Mouse (Mus musculus): ENCODE results near the gene Lgr6. TPM values are rescaled to one million over a fixed set of nuclear protein-coding genes. Genes with fewer than 3 reads are reported as not detected.

Gene Lgr6
- polyA plus RNA-seq, 1 experiment from 2014 or later, result 0.52 TPM

DNA sequence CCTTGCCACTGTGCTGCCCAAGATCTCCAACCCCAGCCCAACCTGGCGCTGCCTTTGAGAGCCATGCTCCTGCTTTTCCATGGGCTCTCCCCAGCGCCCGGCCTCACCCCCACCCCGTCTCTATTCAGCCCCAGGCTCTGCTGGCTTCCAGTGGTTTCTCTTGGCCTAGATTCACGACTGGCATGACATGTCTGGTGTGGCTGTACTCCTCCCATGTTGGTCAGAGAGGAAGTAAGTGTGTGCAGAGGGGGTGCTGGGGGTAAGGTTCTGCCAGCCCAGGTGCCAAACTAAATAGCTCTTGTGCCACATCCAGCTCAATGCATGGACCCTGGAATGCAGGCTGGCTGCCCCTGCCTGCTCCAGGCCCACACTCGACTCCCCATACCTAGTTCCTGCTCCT lies 44.9 kb downstream of the Lgr6 start:
- H3K27me3 ChIP-seq (ENCODE audit: control insufficient read depth, insufficient read depth, low read length), result no peaks in the 10 kb centered on the region
- H3K4me3 ChIP-seq (ENCODE audit: low read depth, low read length), result no peak overlapping the region
- WGBS, result 83% methylated on average over 6 of the region's 6 CpGs
- no peaks in the 10 kb centered on the region for H3K36me3 ChIP-seq (ENCODE audit: control insufficient read depth, insufficient read depth, low read length)
- no peak overlapping the region for H3K27ac ChIP-seq (ENCODE audit: low read depth, low read length)
- H3K9me3 ChIP-seq (ENCODE audit: control insufficient read depth, low read length), result no peaks in the 10 kb centered on the region
- no peak for DNase-seq (ENCODE audit: low spot score)
- no peak for ATAC-seq (ENCODE audit: insufficient read depth, low FRiP score, low TSS enrichment)
- no peak overlapping the region for H3K4me2 ChIP-seq (ENCODE audit: low read depth)
- no peak overlapping the region for H3K9ac ChIP-seq (ENCODE audit: low read length)
- no peaks in the 10 kb centered on the region; the same call in 1 of the 2 replicates for H3K4me1 ChIP-seq (ENCODE audit: control insufficient read depth, insufficient read depth, low read length)

- H3K9ac ChIP-seq (ENCODE audit: low read length), result no peak overlapping the region
- no peaks in the 10 kb centered on the region for H3K27me3 ChIP-seq (ENCODE audit: control insufficient read depth, insufficient read depth, low read length)
- no peaks in the 10 kb centered on the region; the same call in 1 of the 2 replicates for H3K4me1 ChIP-seq (ENCODE audit: control insufficient read depth, insufficient read depth, low read length)
- H3K4me3 ChIP-seq (ENCODE audit: low read depth, low read length), result no peak overlapping the region
- no peak for ATAC-seq (ENCODE audit: insufficient read depth, low FRiP score, low TSS enrichment)
- no peaks in the 10 kb centered on the region for H3K9me3 ChIP-seq (ENCODE audit: control insufficient read depth, low read length)
- no peak overlapping the region for H3K27ac ChIP-seq (ENCODE audit: low read depth, low read length)
- no peaks in the 10 kb centered on the region for H3K36me3 ChIP-seq (ENCODE audit: control insufficient read depth, insufficient read depth, low read length)
- H3K4me2 ChIP-seq (ENCODE audit: low read depth), result no peak overlapping the region
- 84% methylated on average over 8 of the region's 8 CpGs for WGBS
- DNase-seq (ENCODE audit: low spot score), result no peak
Observed at GRCm38 (mm10) chr1:135056901-135057300, 48.2 kb downstream of the Lgr6 start.

- Histone ChIP-seq H3K4me1 (ENCODE audit: control insufficient read depth, insufficient read depth, low read length) (no peaks in the 10 kb centered on the region; the same call in 1 of the 2 replicates), H3K27me3 (ENCODE audit: control insufficient read depth, insufficient read depth, low read length) (no peaks in the 10 kb centered on the region), H3K4me2 (ENCODE audit: low read depth) (no peak overlapping the region), H3K9ac (ENCODE audit: low read length) (no peak overlapping the region), H3K27ac (ENCODE audit: low read depth, low read length) (no peak overlapping the region), H3K4me3 (ENCODE audit: low read depth, low read length) (no peak overlapping the region), H3K9me3 (ENCODE audit: control insufficient read depth, low read length) (no peaks in the 10 kb centered on the region), H3K36me3 (ENCODE audit: control insufficient read depth, insufficient read depth, low read length) (no peaks in the 10 kb centered on the region)
- DNase-seq (ENCODE audit: low spot score) (no peak), ATAC-seq (ENCODE audit: insufficient read depth, low FRiP score, low TSS enrichment) (no peak)
- 72% methylated on average over 5 of the region's 5 CpGs for WGBS
Observed at GRCm38 (mm10) chr1:135054121-135054520, 51.0 kb downstream of the Lgr6 start.

DNA sequence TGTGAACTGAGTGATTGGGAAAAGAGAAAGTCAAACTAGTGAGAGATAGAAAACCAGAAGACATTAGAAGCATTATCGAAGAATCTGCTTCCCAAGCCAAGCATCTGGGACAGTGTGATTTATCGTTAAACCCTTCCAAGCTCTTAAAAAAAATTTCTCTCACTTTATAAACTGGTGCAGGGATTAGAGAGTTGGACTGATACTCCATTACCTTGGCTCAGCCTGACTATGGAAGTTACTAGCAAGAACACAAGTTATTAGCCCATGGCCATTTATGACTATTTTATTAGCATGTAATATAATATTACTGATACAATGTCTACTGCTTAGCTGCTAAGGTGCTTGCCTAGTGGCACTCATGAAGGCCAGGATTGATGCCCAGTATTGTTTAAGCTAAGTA lies 60.6 kb downstream of the Lgr6 start:
- Histone ChIP-seq H3K4me2 (ENCODE audit: low read depth) (no peak overlapping the region), H3K36me3 (ENCODE audit: control insufficient read depth, insufficient read depth, low read length) (no peaks in the 10 kb centered on the region), H3K9ac (ENCODE audit: low read length) (no peak overlapping the region), H3K27me3 (ENCODE audit: control insufficient read depth, insufficient read depth, low read length) (no peaks in the 10 kb centered on the region), H3K9me3 (ENCODE audit: control insufficient read depth, low read length) (no peaks in the 10 kb centered on the region), H3K27ac (ENCODE audit: low read depth, low read length) (no peak overlapping the region), H3K4me1 (ENCODE audit: control insufficient read depth, insufficient read depth, low read length) (no peaks in the 10 kb centered on the region), H3K4me3 (ENCODE audit: low read depth, low read length) (no peak overlapping the region)
- 98% methylated on average over 2 of the region's 2 CpGs for WGBS
- ATAC-seq (ENCODE audit: insufficient read depth, low FRiP score, low TSS enrichment), result no peak
- DNase-seq (ENCODE audit: low spot score), result no peak

DNA sequence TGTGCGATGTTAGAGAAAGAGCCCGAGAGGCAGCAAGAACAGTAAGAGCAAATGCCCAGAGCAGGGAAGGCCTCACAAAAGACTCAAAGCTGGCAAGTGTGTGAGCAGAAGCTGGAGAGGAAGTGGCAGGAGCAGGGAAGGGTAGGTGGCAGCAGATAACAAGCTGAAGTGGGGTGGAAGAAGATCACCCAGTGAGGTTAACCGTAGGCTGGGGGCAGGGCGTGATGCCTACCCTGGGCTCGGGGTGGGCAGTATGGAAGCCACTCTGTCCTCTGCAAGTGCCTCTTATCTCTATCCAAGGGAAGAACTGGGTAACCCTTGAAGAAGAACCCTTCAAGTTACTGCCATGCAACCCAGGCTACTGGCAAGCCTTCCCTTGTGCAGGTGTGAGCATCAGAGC lies 68.8 kb downstream of the Lgr6 start:
- Histone ChIP-seq H3K36me3 (ENCODE audit: control insufficient read depth, insufficient read depth, low read length) (no peaks in the 10 kb centered on the region), H3K27ac (ENCODE audit: low read depth, low read length) (no peak overlapping the region), H3K4me1 (ENCODE audit: control insufficient read depth, insufficient read depth, low read length) (no peaks in the 10 kb centered on the region), H3K4me2 (ENCODE audit: low read depth) (no peak overlapping the region), H3K27me3 (ENCODE audit: control insufficient read depth, insufficient read depth, low read length) (no peaks in the 10 kb centered on the region), H3K9ac (ENCODE audit: low read length) (no peak overlapping the region), H3K4me3 (ENCODE audit: low read depth, low read length) (no peak overlapping the region), H3K9me3 (ENCODE audit: control insufficient read depth, low read length) (no peaks in the 10 kb centered on the region)
- ATAC-seq (ENCODE audit: insufficient read depth, low FRiP score, low TSS enrichment), result no peak
- 87% methylated on average over 5 of the region's 5 CpGs for WGBS
- DNase-seq (ENCODE audit: low spot score), result no peak

DNA sequence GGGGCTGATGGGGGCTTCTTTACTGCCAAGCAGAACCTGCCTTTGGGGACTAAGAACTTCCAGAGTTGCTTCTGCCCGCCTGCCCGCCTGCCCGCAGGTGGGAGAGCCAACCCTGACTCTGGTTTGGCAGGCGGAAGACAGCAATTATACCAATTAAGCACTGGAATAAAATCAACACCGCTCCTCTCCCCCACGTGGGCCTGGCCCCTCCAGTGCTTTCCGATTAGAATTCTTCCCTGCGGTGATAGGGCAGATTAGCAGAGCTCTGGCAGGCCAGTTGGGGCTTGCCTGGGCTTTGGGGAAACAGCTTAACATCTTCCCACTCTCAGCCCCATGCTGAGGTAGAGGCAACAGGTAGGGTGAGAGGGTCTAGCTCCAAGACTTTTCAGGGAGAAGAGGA lies 72.4 kb downstream of the Lgr6 start:
- Histone ChIP-seq H3K9ac (ENCODE audit: low read length) (no peak overlapping the region), H3K27ac (ENCODE audit: low read depth, low read length) (no peak overlapping the region), H3K4me2 (ENCODE audit: low read depth) (no peak overlapping the region), H3K4me3 (ENCODE audit: low read depth, low read length) (no peak overlapping the region), H3K36me3 (ENCODE audit: control insufficient read depth, insufficient read depth, low read length) (no peaks in the 10 kb centered on the region), H3K4me1 (ENCODE audit: control insufficient read depth, insufficient read depth, low read length) (no peaks in the 10 kb centered on the region), H3K9me3 (ENCODE audit: control insufficient read depth, low read length) (no peaks in the 10 kb centered on the region), H3K27me3 (ENCODE audit: control insufficient read depth, insufficient read depth, low read length) (no peaks in the 10 kb centered on the region)
- WGBS, result 49% methylated on average over 8 of the region's 8 CpGs
- DNase-seq (ENCODE audit: low spot score), result no peak
- ATAC-seq (ENCODE audit: insufficient read depth, low FRiP score, low TSS enrichment), result no peak

DNA sequence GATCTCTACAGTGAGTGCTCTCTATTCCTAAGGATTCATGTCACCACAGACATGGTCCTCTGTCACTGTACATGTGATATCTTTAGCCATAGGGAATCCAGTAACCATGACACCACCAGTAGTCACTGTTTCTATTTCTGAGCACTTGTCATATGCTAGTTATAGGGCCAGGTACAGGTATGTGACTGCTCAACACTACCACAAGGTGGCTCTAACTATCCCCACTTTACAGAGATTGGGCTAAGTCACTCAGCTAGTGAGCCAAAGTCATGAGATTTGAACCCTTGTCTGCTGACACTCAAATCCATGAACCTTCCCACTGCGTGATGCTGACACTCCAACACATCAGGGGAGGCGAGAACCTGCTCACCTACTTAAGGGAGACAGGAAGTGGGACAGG lies 75.0 kb downstream of the Lgr6 start:
- 88% methylated on average over 2 of the region's 2 CpGs for WGBS
- ATAC-seq (ENCODE audit: insufficient read depth, low FRiP score, low TSS enrichment) (no peak), DNase-seq (ENCODE audit: low spot score) (no peak)
- Histone ChIP-seq H3K27ac (ENCODE audit: low read depth, low read length) (no peak overlapping the region), H3K9me3 (ENCODE audit: control insufficient read depth, low read length) (no peaks in the 10 kb centered on the region), H3K36me3 (ENCODE audit: control insufficient read depth, insufficient read depth, low read length) (no peaks in the 10 kb centered on the region), H3K27me3 (ENCODE audit: control insufficient read depth, insufficient read depth, low read length) (no peaks in the 10 kb centered on the region), H3K4me3 (ENCODE audit: low read depth, low read length) (no peak overlapping the region), H3K9ac (ENCODE audit: low read length) (no peak overlapping the region), H3K4me2 (ENCODE audit: low read depth) (no peak overlapping the region), H3K4me1 (ENCODE audit: control insufficient read depth, insufficient read depth, low read length) (no peaks in the 10 kb centered on the region)

DNA sequence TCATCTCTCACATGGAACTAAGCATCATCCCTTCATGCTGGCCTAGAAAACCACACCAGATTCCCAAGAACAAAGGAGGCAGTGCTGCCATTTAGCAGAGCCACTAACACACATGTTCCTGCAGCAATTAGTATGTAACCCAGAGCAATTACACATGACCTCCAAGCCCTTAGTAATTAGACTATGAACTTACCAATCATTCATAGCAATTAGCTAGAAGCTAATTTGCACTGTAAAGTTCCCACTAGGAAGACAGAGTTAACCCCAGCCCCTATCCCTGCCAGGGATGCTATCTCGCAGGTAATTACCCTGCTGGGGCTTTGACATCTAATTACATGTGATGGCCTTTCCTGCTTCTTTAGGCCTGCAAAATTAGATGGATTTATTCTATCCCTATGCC lies 78.8 kb downstream of the Lgr6 start:
- H3K36me3 ChIP-seq (ENCODE audit: control insufficient read depth, insufficient read depth, low read length), result no peaks in the 10 kb centered on the region
- H3K4me1 ChIP-seq (ENCODE audit: control insufficient read depth, insufficient read depth, low read length), result peaks cover under 1% of the 10 kb centered on the region; the same call in 1 of the 2 replicates
- no peak overlapping the region for H3K4me3 ChIP-seq (ENCODE audit: low read depth, low read length)
- H3K27me3 ChIP-seq (ENCODE audit: control insufficient read depth, insufficient read depth, low read length), result no peaks in the 10 kb centered on the region
- no peak overlapping the region for H3K27ac ChIP-seq (ENCODE audit: low read depth, low read length)
- 78% methylated on average over 1 of the region's 1 CpGs for WGBS
- H3K4me2 ChIP-seq (ENCODE audit: low read depth), result no peak overlapping the region
- DNase-seq (ENCODE audit: low spot score), result no peak
- ATAC-seq (ENCODE audit: insufficient read depth, low FRiP score, low TSS enrichment), result no peak
- H3K9me3 ChIP-seq (ENCODE audit: control insufficient read depth, low read length), result no peaks in the 10 kb centered on the region
- H3K9ac ChIP-seq (ENCODE audit: low read length), result no peak overlapping the region

DNA sequence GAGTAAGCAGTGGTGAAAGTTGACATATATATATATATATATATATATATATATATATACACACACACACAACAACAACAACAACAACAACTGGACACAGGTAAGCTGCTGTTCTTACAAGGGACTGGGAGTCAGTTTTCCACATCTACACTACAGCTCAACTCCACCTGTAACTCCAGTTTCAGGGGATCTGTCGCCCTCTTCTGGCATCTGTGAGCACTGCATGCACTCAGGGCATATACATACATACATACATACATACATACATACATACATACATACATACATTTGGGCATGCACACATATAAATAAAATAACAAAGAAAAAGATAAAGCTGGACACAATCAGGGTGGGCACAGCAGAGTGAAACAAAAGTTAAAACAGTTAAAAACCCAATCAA lies 81.5 kb downstream of the Lgr6 start:
- H3K4me2 ChIP-seq (ENCODE audit: low read depth), result no peak overlapping the region
- no peaks in the 10 kb centered on the region for H3K9me3 ChIP-seq (ENCODE audit: control insufficient read depth, low read length)
- no peak for DNase-seq (ENCODE audit: low spot score)
- peaks cover 10% of the 10 kb centered on the region; the same call in 1 of the 2 replicates for H3K4me1 ChIP-seq (ENCODE audit: control insufficient read depth, insufficient read depth, low read length)
- no peaks in the 10 kb centered on the region for H3K36me3 ChIP-seq (ENCODE audit: control insufficient read depth, insufficient read depth, low read length)
- no peak overlapping the region for H3K4me3 ChIP-seq (ENCODE audit: low read depth, low read length)
- 75% methylated on average over 1 of the region's 1 CpGs for whole genome bisulfite sequencing
- ATAC-seq (ENCODE audit: insufficient read depth, low FRiP score, low TSS enrichment), result no peak
- no peak overlapping the region for H3K9ac ChIP-seq (ENCODE audit: low read length)
- no peaks in the 10 kb centered on the region for H3K27me3 ChIP-seq (ENCODE audit: control insufficient read depth, insufficient read depth, low read length)
- no peak overlapping the region for H3K27ac ChIP-seq (ENCODE audit: low read depth, low read length)
